Mouse (Mus musculus) brain, adult 2 months (tissue): ENCODE data around the gene Serinc3.
"Not testable (repeated sequence)": the region's sequence is repeated elsewhere in the genome, so short reads cannot be mapped to it uniquely, and the experiment has no call there.

ENCODE experiments used
- DNase-seq: peaks from one replicate; pipeline ENCODE4 v3.0.0; 2011; ENCODE audit warnings: low read depth, low spot score

Serinc3 gene

GRCm38 (mm10) chr2:163644575-163645385, at the start of gene Serinc3:
Gene Serinc3 (minus strand): TSS chr2:163645131.
- peak; percentile 99 for DNase-seq

GRCm38 (mm10) chr2:163693716-163694314, 48.9 kb upstream of the Serinc3 start:
- DNase-seq = peak; percentile 83

GRCm38 (mm10) chr2:163692873-163693612, 48.1 kb upstream of the Serinc3 start:
- no peak for DNase-seq

- DNase-seq = no peak
Measured at GRCm38 (mm10) chr2:163691846-163692605, 47.1 kb upstream of the Serinc3 start.

GRCm38 (mm10) chr2:163690409-163691304, 45.7 kb upstream of the Serinc3 start:
- DNase-seq = peak; percentile 69

- no peak for DNase-seq
Measured at GRCm38 (mm10) chr2:163689771-163690170, 44.8 kb upstream of the Serinc3 start.

- DNase-seq = not testable (repeated sequence)
Measured at GRCm38 (mm10) chr2:163688377-163688776, 43.4 kb upstream of the Serinc3 start.

GRCm38 (mm10) chr2:163686886-163687285, 42.0 kb upstream of the Serinc3 start:
- no peak for DNase-seq

GRCm38 (mm10) chr2:163686233-163686632, 41.3 kb upstream of the Serinc3 start:
- DNase-seq = no peak

GRCm38 (mm10) chr2:163685761-163686200, 40.9 kb upstream of the Serinc3 start:
- DNase-seq = peak; percentile 95

GRCm38 (mm10) chr2:163685287-163685686, 40.4 kb upstream of the Serinc3 start:
- DNase-seq = peak; percentile 71

GRCm38 (mm10) chr2:163682344-163682743, 37.4 kb upstream of the Serinc3 start:
- no peak for DNase-seq

- no peak for DNase-seq
Measured at GRCm38 (mm10) chr2:163676745-163677144, 31.8 kb upstream of the Serinc3 start.

GRCm38 (mm10) chr2:163676321-163676720, 31.4 kb upstream of the Serinc3 start:
- no peak for DNase-seq

GRCm38 (mm10) chr2:163675662-163676061, 30.7 kb upstream of the Serinc3 start:
- DNase-seq = peak; percentile 73

- peak; percentile 96 for DNase-seq
Measured at GRCm38 (mm10) chr2:163675144-163675619, 30.3 kb upstream of the Serinc3 start.

GRCm38 (mm10) chr2:163674397-163674796, 29.5 kb upstream of the Serinc3 start:
- DNase-seq = peak; percentile 42

- DNase-seq = no peak
Measured at GRCm38 (mm10) chr2:163670872-163671594, 26.1 kb upstream of the Serinc3 start.

GRCm38 (mm10) chr2:163667045-163667444, 22.1 kb upstream of the Serinc3 start:
- no peak for DNase-seq

- DNase-seq = peak; percentile 78
Measured at GRCm38 (mm10) chr2:163663930-163664329, 19.0 kb upstream of the Serinc3 start.
